Mouse (Mus musculus): ENCODE data around the gene Dnajc5g.
A peak's percentile ranks its signal among the peaks of the same experiment; 100 is the strongest.

Dnajc5g gene

GRCm38 (mm10) chr5:31108000-31108490 lies 2.0 kb downstream of the Dnajc5g start, which contains the start of gene Slc30a3:
Slc30a3 (minus strand) TSS chr5:31108237.
- no peak for DNase-seq (ENCODE audit: low spot score in 2 of 2)

DNA sequence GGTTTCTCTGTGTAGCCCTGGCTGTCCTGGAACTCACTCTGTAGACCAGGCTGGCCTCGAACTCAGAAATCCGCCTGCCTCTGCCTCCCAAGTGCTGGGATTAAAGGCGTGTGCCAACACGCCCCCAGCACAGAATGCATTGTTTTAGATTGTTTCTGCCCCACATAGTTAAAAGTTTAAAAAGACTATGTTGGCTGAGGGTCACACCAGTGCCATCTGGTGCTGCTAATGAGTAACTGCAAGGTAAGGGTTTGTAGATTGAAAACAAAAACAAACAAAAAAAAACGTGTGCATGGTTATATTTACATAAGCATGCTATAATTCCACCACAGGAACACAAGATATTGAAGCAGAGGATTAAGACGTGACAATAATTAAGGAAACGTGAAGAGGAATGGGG lies 4.7 kb downstream of the Dnajc5g start:
- no peak for DNase-seq (ENCODE audit: low spot score in 2 of 2)

GRCm38 (mm10) chr5:31116354-31116753 lies 10.3 kb downstream of the Dnajc5g start, which contains the start of gene Trim54:
Trim54 (plus strand) TSS chr5:31116712.
- DNase-seq (ENCODE audit: low spot score in 2 of 2), result no peak

- DNase-seq (ENCODE audit: low spot score in 2 of 2), result no peak
Measured at GRCm38 (mm10) chr5:31116912-31117311, 10.8 kb downstream of the Dnajc5g start.

DNA sequence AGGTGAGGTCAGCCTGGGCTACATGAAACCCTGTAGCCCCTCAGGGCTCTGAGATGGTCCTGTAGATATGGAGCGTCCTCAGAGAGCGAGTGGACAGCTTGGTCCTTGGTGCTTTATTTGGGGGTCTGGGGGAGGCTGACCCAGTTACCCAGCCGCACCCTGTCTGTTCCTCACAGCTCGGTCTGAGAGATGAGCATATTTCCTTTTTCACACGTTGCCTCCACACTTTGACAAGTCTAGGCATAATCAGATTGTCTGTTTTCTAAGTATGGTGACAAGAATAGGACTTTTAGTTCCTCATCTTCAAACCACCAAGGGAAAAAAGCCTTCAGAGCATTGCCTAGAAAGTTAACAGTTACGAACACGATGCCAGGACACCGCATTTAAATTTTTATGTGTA lies 15.0 kb downstream of the Dnajc5g start:
- no peak for DNase-seq (ENCODE audit: low spot score in 2 of 2)

DNA sequence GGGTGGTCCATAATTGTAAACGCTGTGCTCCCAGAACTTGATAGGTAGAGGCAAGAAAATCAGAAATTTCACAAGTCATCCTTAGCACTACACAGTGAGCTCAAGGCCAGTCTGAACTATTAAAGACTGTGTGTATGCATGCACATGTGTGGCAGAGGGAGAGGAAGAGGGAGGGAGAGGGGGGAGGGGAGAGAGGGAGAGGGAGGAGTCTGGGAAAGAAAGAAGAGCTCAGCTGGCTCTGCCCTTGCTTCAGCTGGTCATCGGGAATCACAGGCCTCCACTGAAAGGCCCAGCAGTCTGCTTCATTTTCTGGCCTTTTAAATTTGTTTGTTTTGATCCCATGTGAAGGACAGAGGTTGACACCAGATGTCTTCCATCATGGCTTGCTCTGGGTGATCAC lies 17.4 kb downstream of the Dnajc5g start:
- DNase-seq (ENCODE audit: low spot score in 2 of 2), result no peak

DNA sequence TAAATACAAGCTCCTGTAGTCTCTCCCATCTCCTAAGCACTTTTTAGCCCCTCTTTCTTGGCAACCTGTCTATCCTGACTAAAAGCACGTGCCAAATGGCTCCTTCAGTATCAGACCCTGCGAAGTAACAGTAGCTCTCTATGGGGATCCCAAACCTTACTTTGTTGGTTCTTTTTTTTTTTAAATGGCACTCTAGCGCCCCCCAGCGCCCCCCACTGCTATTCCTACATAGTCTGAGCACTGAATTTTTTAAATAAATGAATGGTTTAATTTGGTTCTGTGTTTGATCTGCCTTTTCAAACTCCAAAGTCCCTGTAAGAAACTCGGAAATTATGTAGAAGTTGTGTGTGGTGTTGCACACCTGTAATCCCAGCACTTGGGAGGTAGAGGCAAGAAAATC lies 20.0 kb downstream of the Dnajc5g start:
- DNase-seq (ENCODE audit: low spot score in 2 of 2), result no peak

- no peak for DNase-seq (ENCODE audit: low spot score in 2 of 2)
Measured at GRCm38 (mm10) chr5:31136730-31137424, 30.8 kb downstream of the Dnajc5g start.

DNA sequence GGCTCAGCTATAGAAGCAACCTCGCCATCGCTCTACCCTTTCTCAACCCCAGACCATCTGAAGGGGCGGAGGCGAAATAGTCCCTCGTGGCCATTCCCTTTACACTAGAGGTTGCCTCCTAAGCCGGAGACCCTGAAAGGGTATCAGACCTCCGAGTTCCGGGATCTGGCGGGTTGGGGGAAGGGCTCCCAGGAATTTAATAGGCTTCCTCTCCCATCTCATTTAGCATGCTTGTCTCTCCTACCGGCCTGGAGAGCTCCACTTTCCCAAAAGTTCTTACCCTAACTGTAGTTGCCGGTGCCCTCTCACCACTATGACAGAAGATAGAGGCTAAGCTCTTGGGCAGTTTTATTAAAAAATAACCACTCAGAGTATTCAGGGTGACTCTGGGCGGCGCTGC lies 31.6 kb downstream of the Dnajc5g start:
- no peak for DNase-seq (ENCODE audit: low spot score in 2 of 2)

GRCm38 (mm10) chr5:31138241-31138967 lies 32.3 kb downstream of the Dnajc5g start, which contains the start of gene Ucn:
Ucn (minus strand) TSS chr5:31138829.
- no peak for DNase-seq (ENCODE audit: low spot score in 2 of 2)

DNA sequence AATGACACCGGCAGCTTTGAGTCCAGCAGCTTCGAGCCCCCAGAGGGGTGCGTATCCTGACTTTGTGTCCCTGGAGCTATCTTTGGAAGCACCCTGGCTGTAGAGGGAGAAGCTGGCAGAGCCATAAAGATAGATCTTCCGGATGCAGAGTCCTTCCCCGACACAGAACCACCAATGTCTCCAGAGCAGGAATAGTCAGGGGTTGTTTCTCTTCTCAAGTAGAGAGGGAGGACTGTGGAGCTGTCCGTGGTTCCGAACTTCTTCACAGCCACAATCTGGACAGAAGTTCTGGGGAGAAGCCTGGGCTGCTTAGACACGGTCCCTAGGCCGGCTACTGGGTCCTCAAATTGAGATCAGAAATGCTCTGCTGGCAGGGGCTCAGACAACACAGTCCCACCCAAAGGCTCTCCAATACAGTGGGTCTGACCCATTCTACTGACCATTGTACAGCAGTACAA lies 32.9 kb downstream of the Dnajc5g start:
- no peak for DNase-seq (ENCODE audit: low spot score in 2 of 2)

- DNase-seq (ENCODE audit: low spot score in 2 of 2), result no peak
Measured at GRCm38 (mm10) chr5:31149781-31150180, 43.7 kb downstream of the Dnajc5g start.

DNA sequence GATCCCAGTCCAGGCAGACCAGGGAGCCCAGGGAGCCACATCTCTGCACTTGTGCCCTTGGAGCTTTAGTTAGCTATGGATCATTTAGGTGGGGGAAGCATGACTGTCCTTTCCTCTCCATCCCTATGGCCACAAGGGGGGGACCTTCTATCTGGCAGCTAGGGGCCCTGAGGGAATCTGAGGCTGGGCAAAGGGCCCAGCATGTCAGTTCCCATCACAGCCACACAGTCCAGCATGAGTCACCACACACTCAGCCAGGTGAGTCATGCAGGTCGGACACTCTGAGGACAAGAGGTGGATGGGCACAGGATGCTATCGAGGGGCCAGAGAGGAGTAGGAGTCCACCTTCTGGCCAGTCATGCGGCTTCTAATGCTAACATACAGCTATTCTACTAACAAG lies 45.7 kb downstream of the Dnajc5g start:
- no peak for DNase-seq (ENCODE audit: low spot score in 2 of 2)

- no peak for DNase-seq (ENCODE audit: low spot score in 2 of 2)
Measured at GRCm38 (mm10) chr5:31153516-31154151, 47.5 kb downstream of the Dnajc5g start.

DNA sequence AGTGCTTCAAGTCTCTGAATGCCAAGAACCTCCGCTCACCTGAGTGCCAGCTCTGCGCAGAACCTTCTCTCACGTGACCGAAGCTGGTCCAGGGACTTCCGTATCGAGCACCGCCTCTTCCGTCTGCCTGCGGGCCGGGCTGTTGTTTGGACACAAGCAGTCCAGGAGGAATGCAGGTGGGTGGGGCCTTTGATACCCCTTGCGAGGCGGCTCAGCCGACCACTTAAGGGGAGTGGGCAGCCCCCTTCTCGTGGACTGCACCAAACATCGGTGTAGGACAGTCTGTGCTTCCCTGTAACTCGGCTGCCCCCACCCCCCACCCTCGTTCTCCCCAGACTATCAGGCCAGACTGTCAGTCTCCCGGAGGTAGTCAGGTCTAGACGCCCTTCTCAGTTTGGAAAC lies 48.1 kb downstream of the Dnajc5g start, which contains the start of gene Mpv17:
TSS of gene Mpv17 (minus strand) at position 100 of the 402 bp plus-strand sequence.
- peak; percentile 71 to 85 for DNase-seq (ENCODE audit: low spot score in 2 of 2)
